Mouse (Mus musculus): ENCODE results near the gene Brip1.

The Brip1 gene

DNA sequence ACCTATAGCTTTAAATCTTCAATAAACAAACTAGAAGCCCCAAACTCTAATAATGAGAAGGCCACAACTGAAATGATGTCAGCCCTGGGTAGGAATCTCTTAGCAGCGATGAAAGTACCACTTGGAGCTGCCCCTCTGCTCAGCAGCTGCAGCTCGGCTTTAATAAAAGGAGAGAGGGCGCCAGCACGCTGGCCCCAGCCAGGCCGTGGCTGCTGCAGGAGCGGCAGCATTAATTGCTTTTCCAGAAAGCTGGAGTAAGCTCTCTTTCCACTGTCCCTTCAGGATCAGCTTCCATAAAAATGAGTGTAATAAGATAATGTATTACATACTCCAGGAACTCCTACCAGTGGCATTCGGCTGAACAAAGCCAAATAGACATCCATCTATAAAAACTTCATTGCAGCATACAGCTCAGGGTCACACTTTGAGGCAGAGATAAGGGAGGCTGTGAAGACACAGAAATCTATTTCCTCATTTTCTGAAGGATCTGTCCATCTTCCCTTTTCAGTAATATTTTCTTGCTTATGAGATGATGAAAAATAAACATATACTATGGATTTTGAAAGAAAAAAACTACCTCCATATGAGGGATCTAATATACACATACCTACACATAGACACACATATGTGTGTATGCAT, 174.3 kb downstream of the Brip1 start:
- no peak for DNase-seq (ENCODE audit: low read depth)

DNA sequence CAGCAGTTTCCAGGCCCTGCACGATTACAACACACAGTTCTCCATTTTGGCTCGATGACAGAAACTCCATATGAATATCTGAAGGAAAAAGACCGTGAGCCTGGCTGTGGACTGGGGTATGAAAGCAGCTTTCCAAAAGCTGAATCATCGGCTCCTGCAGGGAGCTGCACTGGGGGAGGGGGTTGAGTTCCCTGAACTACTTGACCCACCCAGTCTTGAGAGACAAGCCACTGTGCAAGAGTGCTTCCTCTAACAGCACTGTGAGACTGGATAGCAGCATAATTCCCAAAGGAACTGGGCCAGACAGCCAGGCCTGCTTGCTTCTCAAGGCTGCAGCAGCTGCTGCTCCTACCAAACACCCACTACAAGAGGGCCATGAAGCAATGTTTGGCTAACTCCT, 178.6 kb downstream of the Brip1 start:
- DNase-seq (ENCODE audit: low read depth): no peak

DNA sequence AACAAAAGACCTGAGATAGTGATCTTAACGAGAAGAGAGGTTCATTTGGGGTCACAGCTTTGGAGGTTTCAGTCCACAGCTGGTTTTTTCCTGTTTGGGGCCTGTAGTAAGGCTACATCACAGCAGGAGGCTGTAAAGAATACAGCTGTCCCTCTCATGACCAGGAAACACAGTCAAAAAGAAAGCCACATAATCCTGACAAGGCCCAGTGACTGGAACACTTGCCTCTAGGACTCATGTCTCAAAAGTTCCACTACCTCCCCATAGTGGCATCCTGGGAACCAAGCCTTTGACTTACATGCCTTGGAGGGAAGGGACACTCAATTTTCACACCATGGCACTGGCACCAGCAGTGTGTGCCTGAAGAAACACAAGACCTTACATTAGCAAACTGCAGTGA, 181.0 kb downstream of the Brip1 start:
- DNase-seq (ENCODE audit: low read depth): no peak

DNA sequence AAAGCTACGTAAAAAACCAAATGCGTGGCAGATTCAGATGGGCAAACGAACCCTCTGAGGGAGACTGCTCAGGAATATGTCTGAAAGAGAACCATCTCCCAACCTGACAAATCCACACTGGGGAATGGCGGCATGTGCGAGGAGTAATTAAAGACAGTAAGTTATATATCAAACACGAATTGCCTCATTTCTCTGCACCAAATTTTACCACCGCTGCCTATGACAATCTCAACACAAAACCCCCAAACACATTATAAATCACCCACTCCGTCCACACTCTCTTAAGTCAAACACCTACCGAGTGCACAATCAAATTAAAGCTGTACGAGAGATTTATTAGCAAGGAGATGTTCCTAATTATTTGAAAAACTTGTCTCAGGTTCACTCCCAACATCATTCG, 184.8 kb downstream of the Brip1 start:
- DNase-seq (ENCODE audit: low read depth): no peak

DNA sequence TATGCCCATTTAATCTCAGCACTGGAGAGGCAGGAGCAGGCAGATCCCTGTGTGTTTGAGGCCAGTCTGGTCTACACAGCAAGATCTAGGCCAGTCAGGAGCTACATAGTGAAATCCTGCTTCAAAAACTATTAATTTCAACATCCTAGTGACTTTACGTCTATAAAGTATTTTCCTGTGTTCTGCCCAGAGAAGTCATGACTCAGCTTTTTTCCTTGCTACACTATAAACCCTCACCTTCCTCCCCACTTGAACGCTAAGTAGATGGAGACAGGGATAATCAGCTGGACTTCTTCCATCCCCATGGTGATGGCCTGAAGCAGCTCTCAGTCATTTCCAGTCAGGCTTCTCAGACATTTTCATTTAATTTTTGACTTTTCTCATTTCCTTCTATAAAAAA, 187.9 kb downstream of the Brip1 start:
- no peak for DNase-seq (ENCODE audit: low read depth)

DNA sequence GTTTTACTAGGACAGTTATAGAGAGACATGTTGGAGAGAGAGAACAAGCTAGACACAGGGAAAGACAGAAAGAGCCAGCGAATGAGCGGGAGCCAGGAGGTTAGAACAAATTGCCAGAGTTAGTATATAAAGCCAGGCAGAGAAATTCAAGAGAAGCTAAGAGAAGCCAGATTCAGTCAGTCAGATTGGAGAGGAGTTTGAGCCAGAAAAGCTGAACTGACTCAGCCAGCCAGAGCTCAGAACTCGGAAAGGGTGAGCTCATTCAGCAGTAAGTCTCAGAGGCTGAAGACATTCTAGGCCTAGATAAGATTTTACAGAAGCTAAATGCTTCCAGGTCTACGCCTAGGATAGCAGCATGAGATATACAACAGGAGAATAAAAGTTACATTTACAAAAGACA, 190.5 kb downstream of the Brip1 start:
- DNase-seq (ENCODE audit: low read depth): no peak

DNA sequence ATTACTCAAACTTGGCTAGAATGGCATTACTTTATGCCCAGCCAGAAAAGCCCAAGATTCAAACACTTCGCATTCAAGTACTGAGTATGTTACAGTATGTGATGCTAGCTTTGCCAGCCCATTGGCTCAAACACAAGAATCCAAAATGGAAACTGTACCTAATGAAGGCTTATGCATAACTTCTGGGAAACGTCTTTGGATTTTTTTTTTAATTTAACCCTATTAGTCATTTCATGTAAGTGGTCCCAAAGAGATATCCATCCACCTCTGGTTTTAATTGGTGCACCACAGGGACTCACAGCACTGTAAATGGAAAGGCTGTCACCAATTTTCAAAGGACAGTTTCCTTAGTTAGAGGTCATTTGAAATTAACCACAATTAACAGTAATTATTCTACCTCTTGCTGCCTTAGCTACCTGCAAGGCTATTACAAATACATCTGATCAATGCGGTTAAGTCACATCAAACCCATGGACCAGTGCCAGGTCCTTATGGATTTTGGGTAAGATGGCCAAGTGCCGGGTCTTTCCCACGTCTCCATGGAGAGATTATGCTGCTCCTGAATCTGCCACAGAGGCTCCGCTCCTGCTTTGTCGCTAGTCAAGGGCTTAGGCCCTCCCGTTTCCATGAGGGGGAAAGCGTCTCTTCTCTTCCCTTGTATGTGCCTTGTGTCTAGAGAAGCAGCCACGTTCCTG, 192.6 kb downstream of the Brip1 start:
- no peak for DNase-seq (ENCODE audit: low read depth)
